Mouse (Mus musculus) kidney, adult 11 months (tissue): ENCODE results near the gene Upk3a.

ENCODE experiments used
- DNase-seq: peaks from one replicate; pipeline ENCODE4 v3.0.0; 2022

The Upk3a gene

GRCm38 (mm10) chr15:85055186-85055585 is 38.2 kb downstream of the Upk3a start:
- no peak for DNase-seq

DNA sequence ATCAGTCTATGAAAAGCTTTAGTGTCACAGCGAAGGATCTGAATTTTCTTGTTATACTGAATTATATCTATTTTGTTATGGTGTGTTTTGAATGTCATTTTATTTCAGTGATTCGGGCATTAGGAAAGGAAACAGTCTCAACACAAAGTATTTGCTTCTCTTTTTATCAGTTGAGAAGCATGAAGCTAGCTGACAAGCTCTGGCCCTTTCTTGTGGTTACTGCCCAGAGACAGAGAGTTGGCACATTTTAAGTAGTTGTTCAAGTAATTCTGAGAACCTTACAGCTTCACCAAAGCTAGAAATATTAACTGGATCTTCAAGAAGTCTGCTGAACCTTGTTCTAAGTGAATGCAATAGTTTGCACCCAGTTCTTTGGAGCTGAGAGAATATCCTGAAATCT is 46.5 kb downstream of the Upk3a start:
- DNase-seq = no peak

DNA sequence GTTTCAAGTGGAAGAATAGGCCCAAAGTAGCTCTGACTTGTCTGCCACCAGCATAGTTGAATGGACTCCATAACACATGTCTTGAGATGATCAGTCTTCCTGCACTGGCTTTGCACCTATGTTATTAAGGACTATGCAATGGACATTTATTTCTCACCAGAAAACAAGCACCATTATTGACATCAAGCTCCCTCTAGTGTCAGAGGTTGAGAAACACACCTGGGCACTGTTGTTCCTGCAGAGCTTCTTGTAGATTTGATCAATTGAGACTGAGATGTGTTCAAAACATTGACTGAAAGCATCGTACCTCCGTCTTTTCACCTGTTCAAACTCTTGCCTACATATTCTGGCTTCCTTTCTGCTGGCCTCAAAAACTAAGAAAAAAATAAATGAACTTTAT is 53.6 kb downstream of the Upk3a start:
- DNase-seq = peak; percentile 41
